Mouse (Mus musculus) hindbrain, embryonic 12.5 days (tissue): Measurements from ENCODE around the gene Arid4b. TPM values are rescaled to one million over a fixed set of nuclear protein-coding genes. Genes with fewer than 3 reads are reported as not detected.

Source experiments
- ATAC-seq: fragments of 200-750 bp; cut with Nextera tagmentation; 2 replicates; pipeline ENCODE4 v1.8.0; 2017; ENCODE audit warnings: moderate TSS enrichment; ENCODE audit not compliant: low FRiP score
- H3K27ac ChIP-seq: fragments of 300-500 bp; sonication (generic); 2 replicates; pipeline ENCODE4 v1.5.1; 2016; ENCODE audit warnings: mild to moderate bottlenecking
- H3K27me3 ChIP-seq: fragments of 300-500 bp; sonication (generic); 2 replicates; pipeline ENCODE4 v1.6.1; 2016; ENCODE audit warnings: mild to moderate bottlenecking
- H3K36me3 ChIP-seq: fragments of 300-500 bp; sonication (generic); 2 replicates; pipeline ENCODE4 v1.6.1; 2016; ENCODE audit warnings: mild to moderate bottlenecking
- H3K4me1 ChIP-seq: fragments of 300-500 bp; sonication (generic); 2 replicates; pipeline ENCODE4 v1.6.1; 2016
- H3K4me2 ChIP-seq: fragments of 300-500 bp; sonication (generic); replicated peaks from 2 replicates; pipeline ENCODE4 v1.6.1; 2016; ENCODE audit warnings: mild to moderate bottlenecking
- H3K4me3 ChIP-seq: fragments of 300-500 bp; sonication (generic); 2 replicates; pipeline ENCODE4 v1.5.1; 2016; ENCODE audit warnings: mild to moderate bottlenecking
- H3K9ac ChIP-seq: fragments of 300-500 bp; sonication (generic); 2 replicates; pipeline ENCODE4 v1.6.1; 2016; ENCODE audit warnings: mild to moderate bottlenecking, moderate library complexity
- H3K9me3 ChIP-seq: fragments of 300-500 bp; sonication (generic); replicated peaks from 2 replicates; pipeline ENCODE4 v1.6.1; 2016; ENCODE audit warnings: mild to moderate bottlenecking
- WGBS: fragments of 180-500 bp; shearing (Covaris S2); methylation state at CpG from one replicate; pipeline ENCODE4 v1.1.7; 2016; 5-methylcytosine and 5-hydroxymethylcytosine counted together
- polyA plus RNA-seq: library from polyadenylated mRNA; unstranded; fragments of >200 nt; fragmentation: Nextera tagmentation; extraction: Ambion mirVana; gene quantifications from 2 replicates; pipeline ENCODE4 v1.2.1, GENCODE M21; 2016

The Arid4b gene
- polyA plus RNA-seq, 1 experiment from 2014 or later: 97.9 TPM

DNA sequence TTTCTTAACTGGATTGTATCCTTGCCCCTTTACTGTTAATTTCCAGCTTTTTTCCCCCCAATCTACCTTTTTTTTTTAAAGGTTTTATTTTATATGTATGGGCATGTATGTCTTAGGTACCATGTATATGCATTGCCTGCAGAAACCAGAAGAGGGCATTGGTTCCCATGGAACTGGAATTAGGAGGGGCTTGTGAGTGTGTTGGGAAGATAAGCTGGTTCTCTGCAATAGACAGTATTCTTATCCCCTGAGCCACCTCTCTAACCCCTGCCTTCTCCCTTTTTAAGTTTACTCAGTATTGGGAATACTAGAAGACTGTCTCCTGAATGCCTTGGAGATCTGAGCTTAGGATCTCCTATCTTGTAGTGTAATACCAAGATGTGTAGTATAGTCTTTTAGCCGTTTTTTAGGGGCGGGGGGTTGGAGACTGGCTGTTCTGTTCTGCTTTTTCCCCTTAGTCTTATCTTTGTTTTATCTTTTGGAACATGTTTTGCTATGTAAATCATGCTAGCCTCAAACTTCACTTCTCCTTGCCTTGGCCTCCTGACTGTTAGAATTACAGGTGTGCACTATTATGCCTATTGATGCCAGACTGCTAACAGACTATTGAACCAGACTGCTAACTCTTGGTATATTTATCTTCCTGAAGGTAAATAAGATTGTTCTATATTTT, 79.4 kb downstream of the Arid4b start:
- no peak for ATAC-seq
- Histone ChIP-seq H3K9ac (no peak overlapping the region), H3K36me3 (peaks cover 9% of the 10 kb centered on the region), H3K27me3 (no peaks in the 10 kb centered on the region), H3K4me1 (no peaks in the 10 kb centered on the region), H3K27ac (no peak overlapping the region), H3K4me3 (no peak overlapping the region), H3K9me3 (no peaks in the 10 kb centered on the region), H3K4me2 (no peak overlapping the region)
- 98% methylated on average over 2 of the region's 2 CpGs for WGBS

- no peaks in the 10 kb centered on the region for H3K36me3 ChIP-seq
- H3K9me3 ChIP-seq: no peaks in the 10 kb centered on the region
- ATAC-seq: no peak
- H3K27me3 ChIP-seq: no peaks in the 10 kb centered on the region
- H3K27ac ChIP-seq: no peak overlapping the region
- no peak overlapping the region for H3K4me2 ChIP-seq
- H3K9ac ChIP-seq: no peak overlapping the region
- no peaks in the 10 kb centered on the region for H3K4me1 ChIP-seq
- 91% methylated on average over 1 of the region's 1 CpGs for WGBS
- no peak overlapping the region for H3K4me3 ChIP-seq
These were observed 115.0 kb downstream of the Arid4b start for GRCm38 (mm10) chr13:14177989-14178388.

DNA sequence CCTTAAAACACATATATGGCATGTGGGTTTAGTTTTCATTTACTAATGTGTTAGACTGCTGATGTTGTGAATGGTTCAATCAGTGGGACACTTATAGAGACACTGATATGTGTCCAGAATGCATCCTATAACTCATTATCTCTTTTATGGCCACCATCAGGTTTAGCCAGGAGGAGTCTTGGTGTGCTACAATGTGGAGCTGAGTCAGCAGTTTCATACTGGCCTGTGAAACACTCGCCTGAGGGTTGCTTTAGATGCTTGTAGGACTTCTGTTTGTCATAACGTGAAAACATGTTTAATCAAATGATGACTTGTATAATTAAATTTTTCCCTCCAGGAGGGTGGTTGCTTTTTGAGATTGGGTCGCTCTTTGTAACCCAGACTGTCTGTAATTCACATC, 116.6 kb downstream of the Arid4b start:
- Histone ChIP-seq H3K4me3 (no peak overlapping the region), H3K9me3 (no peaks in the 10 kb centered on the region), H3K27ac (no peak overlapping the region), H3K4me1 (no peaks in the 10 kb centered on the region), H3K4me2 (no peak overlapping the region), H3K36me3 (no peaks in the 10 kb centered on the region), H3K9ac (no peak overlapping the region), H3K27me3 (no peaks in the 10 kb centered on the region)
- ATAC-seq: no peak
- 89% methylated on average over 3 of the region's 3 CpGs for WGBS

- WGBS: 54% methylated on average over 2 of the region's 2 CpGs
- H3K9me3 ChIP-seq: no peaks in the 10 kb centered on the region
- H3K27ac ChIP-seq: no peak overlapping the region
- no peaks in the 10 kb centered on the region for H3K27me3 ChIP-seq
- peaks cover 4% of the 10 kb centered on the region; the same call in 1 of the 2 replicates for H3K36me3 ChIP-seq
- H3K4me2 ChIP-seq: no peak overlapping the region
- H3K4me1 ChIP-seq: no peaks in the 10 kb centered on the region
- H3K4me3 ChIP-seq: no peak overlapping the region
- H3K9ac ChIP-seq: no peak overlapping the region
- no peak for ATAC-seq
These were observed 182.9 kb downstream of the Arid4b start for GRCm38 (mm10) chr13:14245946-14246345.

Other genes starting within 250 kb of the Arid4b start
- gene B3galnt2, start 108.8 kb upstream of the Arid4b start, polyA plus RNA-seq: 32.4 and 33.3 TPM in 2 replicates
- gene Tbce, start 23.6 kb upstream of the Arid4b start, polyA plus RNA-seq: 78.7 and 86.3 TPM in 2 replicates
- gene Ggps1, start 256 bp downstream of the Arid4b start, polyA plus RNA-seq: 68.1 and 76.6 TPM in 2 replicates